Mouse (Mus musculus) kidney, postnatal 4 days (tissue): ENCODE data around the gene Itgb8.
A peak's percentile ranks its signal among the peaks of the same experiment; 100 is the strongest.

ENCODE experiments used
- DNase-seq, 2 experiments: peaks; one replicate each; pipeline ENCODE4 v3.0.0; 2021; ENCODE audit warnings: mixed read lengths in 2 of 2

The Itgb8 gene

GRCm38 (mm10) chr12:119207464-119207801 is 31.2 kb downstream of the Itgb8 start:
- DNase-seq, result no peak

DNA sequence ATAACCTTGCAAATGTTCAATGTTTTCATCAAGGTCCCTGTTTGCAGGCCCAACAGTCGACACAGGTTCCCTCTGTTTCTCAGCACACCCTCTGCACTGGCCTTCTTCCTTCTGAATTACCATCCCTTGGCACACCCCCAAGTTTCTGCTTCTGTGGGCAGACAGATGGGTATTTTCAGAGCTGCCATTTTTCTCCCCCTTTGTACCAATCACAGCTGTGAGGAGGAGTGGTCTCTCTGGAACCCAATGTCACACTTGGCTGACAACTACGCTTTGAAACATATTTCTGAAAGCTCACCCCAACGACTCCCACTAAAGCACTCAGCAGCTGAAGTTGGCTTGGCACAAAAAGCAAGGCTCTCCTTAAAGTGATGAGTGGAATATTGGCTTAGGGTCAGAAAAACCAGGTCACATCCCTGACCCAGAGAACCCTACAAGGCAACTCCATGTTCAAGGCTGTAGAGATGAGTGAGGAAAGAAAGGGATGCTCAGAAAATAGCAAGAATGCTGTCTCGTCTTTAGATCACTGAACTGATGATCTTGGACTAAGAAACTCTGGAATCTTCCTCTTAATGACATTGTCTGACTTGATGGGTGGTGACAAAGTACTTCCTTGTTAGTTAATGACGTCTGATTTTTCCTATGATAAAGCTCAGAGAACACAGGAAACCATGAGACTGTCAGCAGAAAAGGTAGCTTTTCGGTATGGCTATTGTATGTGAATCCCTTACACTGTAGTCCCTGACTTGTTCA is 31.7 kb downstream of the Itgb8 start:
- DNase-seq, result peak; percentile 5 to 10

DNA sequence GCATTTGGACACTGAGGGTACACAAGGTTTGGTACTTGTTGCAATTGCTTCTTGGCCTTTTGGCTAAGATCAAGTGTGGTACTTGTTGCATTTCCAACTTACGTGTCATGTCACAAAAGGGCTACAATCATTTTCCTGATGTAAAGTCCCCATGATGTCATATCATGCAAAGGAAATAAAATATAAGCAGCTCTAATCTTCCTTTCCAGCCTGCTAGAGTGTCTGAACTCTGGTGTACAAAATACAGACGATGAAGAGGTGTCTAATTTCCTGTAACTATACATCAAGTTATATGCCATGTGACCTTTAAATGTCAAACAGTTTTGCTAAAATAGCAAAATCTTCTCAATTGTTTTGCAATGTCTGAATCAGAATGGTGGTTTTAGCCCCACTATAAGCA is 34.2 kb downstream of the Itgb8 start:
- DNase-seq, result no peak

DNA sequence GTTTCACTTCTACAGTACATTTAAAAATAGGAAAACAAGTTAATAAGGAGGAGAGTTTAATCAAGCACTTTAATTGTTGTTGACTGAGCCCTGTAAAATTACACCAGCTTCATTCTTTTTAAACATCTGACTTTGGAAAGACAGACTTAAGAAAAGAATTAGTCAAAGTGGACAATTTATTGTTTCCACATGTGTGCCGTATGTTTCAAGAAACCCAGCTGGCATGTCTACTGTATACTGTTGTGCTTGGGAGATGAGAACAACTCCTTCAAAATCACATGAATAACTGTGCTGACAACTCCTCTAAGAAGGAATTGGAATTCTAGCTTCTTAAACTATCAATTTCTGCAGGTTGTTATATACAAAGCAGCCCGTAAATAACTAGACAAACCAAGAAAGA is 35.8 kb downstream of the Itgb8 start:
- no peak for DNase-seq

- DNase-seq, result no peak
Measured at GRCm38 (mm10) chr12:119195145-119195544, 43.5 kb downstream of the Itgb8 start.

DNA sequence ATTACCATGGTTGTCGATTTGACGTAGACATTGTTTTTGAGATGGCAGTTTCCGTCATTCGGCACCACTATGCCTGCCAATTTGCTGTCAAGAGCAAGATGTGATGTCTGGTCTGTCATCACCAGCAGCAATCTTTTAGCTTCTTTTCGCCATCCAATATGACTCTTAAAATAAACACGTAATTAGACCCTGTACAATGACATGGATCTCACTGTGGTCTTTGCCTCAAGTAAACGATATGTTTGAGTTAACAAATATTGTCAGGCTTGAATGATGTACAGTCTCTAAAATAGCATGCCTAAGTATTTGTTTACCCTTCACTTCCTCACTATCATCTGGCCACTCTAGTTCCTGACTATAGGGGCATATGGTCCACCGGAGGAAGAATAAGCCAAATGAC is 48.8 kb downstream of the Itgb8 start:
- no peak for DNase-seq

DNA sequence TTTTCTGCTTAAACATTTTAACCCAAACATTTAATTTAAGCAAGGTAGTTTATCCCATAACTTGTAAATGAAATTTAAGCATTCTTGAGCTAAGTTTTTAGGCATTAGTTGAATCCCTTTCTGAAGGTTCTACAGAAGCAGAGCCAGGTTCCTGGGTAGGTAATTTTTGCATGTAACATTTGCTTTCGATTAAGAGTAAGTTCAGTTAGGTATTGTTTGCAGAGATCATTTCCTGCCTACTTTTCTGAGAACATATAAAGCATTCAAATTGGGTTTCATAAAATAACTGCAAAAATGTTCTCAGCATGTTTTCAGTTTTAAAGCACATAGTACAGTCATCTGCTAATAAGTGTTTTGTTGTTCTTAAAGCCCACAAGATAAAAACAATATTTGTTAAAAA is 53.2 kb downstream of the Itgb8 start:
- DNase-seq, result no peak

DNA sequence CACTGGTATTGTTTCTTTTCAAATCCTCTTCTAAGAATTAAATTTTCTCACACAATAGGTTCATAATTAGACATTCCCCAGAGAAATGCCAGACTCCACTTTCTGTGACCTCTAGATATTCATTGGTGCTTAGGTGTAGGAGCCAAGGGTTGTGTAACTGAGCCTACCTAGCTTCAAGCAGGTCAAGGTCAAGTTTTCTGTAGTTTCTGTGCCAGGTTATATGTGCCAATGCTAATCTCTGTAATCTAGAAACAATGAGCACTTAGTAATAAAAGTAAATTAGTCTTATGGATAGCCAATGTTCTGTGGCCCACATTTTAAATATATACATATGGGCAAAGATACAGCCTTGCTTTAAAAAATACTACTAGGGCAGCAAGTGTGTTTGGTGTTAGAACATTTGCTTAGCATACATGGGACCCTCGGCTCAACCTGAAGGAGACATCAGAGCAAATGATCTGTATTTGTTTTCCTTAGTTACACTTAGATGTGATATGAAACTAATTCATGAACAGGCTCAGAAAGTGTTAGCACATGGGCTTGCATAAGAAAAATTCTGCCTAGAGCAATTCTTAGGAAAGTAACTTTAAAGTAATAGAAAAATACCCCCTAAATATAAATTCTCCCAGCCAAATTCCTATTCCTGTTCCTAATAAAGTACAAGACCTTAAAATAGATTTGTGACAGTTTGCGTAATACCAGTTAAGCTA is 56.2 kb downstream of the Itgb8 start:
- DNase-seq, result no peak

GRCm38 (mm10) chr12:119176017-119176416 is 62.6 kb downstream of the Itgb8 start:
- DNase-seq, result no peak

GRCm38 (mm10) chr12:119169828-119170539 is 68.6 kb downstream of the Itgb8 start:
- no peak for DNase-seq

DNA sequence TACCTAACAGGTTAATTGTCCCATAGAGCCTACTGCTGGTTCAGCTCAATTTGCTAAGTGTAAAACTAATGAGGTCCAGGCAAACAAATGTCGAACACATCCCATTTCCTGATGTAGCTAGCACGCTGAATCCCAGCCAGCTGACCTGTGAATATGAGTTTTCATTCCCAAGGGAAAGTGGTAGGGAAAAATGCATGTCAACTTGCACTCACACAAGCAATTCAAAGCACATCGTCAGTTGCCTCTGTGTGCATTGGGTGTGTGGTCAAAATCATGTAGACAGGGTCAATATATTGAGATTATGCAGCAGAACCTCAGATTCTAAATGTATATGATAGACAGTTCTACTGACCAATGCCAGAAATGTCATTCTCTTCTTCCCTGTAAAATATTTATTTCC is 69.5 kb downstream of the Itgb8 start:
- peak; percentile 13 to 14 for DNase-seq

GRCm38 (mm10) chr12:119165115-119165514 is 73.5 kb downstream of the Itgb8 start:
- no peak for DNase-seq

DNA sequence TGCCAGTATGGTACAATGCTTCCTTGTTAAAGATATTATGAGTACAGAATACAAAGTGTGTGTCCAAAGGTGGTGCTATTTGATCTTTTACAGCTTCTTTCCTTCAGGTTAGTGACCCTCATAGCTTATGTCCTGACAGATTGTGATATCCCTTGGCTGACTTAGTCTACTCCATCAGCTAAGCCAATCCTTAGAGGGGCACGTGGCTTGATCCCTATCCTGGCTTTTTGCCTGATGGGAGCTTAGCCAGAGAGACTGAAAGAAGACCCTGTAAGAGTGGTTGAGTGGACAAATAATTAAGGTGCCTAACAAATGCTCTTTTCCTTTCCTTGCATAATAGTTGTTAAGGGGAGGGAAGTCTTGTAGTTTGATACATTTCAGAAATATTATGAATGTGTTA is 73.9 kb downstream of the Itgb8 start:
- DNase-seq, result no peak

DNA sequence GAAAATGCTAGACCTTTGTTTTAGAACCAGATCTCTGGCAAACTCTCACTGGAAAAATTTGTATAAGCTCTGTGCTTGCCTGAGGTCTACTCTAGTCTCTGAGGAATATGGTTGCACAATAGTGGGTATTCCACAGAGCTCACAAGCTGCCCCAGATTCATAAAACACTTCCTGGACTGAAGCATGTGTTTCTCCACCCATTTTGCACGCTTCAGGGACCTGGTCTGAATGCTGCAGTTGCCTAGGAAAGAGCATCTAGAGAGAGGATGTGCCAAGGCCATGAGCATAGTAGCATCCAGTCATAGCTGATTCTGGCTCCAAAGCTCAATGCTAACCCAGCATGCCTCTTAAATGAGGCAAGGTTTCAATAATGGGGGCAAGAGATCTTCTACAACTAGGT is 74.4 kb downstream of the Itgb8 start:
- DNase-seq, result peak in 1 of 2 experiments; percentile 4

DNA sequence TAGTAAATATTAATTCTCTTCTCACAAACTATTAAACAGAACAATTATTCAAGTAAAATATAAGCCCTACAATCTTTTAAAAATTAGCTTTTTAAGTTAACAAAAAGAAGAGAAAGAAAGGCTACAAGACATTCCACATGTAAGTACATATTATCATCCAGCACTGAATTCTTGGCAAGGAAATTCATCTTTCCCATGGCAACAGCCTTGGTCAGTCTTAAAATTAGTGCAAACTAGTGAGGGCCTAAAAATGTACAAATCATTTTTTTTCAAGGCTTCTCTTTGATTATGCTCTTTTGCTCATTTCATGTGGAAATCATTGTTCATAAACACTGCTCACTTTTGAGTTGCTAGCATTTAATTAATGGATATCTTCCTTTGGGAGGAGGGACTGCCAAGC is 77.8 kb downstream of the Itgb8 start:
- DNase-seq, result no peak

GRCm38 (mm10) chr12:119159254-119159933 is 79.2 kb downstream of the Itgb8 start:
- no peak for DNase-seq

- DNase-seq, result no peak
Measured at GRCm38 (mm10) chr12:119157686-119158085, 80.9 kb downstream of the Itgb8 start.

GRCm38 (mm10) chr12:119157068-119157467 is 81.5 kb downstream of the Itgb8 start:
- no peak for DNase-seq

- peak; percentile 5 to 10 for DNase-seq
Measured at GRCm38 (mm10) chr12:119155566-119155965, 83.0 kb downstream of the Itgb8 start.

GRCm38 (mm10) chr12:119150956-119151355 is 87.6 kb downstream of the Itgb8 start:
- DNase-seq, result no peak

DNA sequence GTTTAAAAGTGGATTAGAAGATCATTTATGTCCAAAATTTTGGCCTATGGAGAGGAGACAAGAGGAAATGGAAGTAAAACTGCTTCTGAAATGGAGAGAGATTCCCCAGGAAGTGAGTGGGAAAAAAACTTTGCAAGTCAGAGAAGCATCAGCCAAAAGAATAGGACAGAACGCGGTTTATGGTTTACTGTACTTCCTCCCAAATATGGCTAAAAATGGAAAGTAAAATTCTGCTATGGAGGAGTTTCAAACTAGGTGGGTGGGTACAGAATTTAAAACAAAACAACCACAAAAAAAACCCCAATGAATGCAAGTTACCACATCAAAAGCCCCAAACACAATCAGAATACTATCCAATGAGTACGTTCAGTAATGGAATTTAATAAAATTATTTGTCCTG is 90.8 kb downstream of the Itgb8 start:
- DNase-seq, result no peak

- DNase-seq, result no peak
Measured at GRCm38 (mm10) chr12:119146031-119146430, 92.6 kb downstream of the Itgb8 start.

DNA sequence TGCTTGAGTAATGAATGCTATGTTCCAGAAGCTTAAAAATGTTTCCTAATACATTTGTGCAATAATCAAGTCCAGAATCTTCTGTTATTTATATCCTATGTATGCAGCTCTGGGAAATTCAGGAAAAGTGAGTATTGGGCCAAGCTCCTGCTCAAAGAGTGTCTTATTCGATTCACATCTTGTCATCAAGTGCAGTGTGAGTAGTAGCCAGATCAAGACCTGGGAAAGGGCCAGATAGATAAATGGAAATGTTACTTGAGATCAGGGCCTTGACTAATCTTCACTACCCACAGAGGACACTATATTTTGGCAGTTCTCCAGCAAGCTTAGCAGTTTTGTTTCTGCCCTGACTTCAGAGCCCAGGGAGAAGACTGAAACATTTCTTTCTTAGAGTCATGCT is 100.7 kb downstream of the Itgb8 start:
- DNase-seq, result no peak
